Mouse (Mus musculus) neural tube, embryonic 13.5 days (tissue): ENCODE measurements around the gene Ccna2. TPM values are rescaled to one million over a fixed set of nuclear protein-coding genes. Genes with fewer than 3 reads are reported as not detected.
A peak's percentile ranks its signal among the peaks of the same experiment; 100 is the strongest.

Source experiments
- ATAC-seq: fragments of 200-750 bp; cut with Nextera tagmentation; 2 replicates; pipeline ENCODE4 v1.8.0; 2017; ENCODE audit warnings: low read depth, mild to moderate bottlenecking, moderate TSS enrichment, moderate library complexity
- H3K27ac ChIP-seq: fragments of 300-500 bp; sonication (generic); replicated peaks from 2 replicates; pipeline ENCODE4 v1.5.1; 2015; ENCODE audit warnings: moderate library complexity, mild to moderate bottlenecking, inconsistent platforms
- H3K27me3 ChIP-seq: fragments of 300-500 bp; sonication (generic); 2 replicates; pipeline ENCODE4 v1.6.1; 2015; ENCODE audit warnings: mild to moderate bottlenecking, inconsistent platforms
- H3K36me3 ChIP-seq: fragments of 300-500 bp; sonication (generic); 2 replicates; pipeline ENCODE4 v1.6.1; 2015; ENCODE audit warnings: mild to moderate bottlenecking, inconsistent platforms
- H3K4me1 ChIP-seq: fragments of 300-500 bp; sonication (generic); replicated peaks from 2 replicates; pipeline ENCODE4 v1.6.1; 2015; ENCODE audit warnings: inconsistent platforms
- H3K4me2 ChIP-seq: fragments of 300-500 bp; sonication (generic); 2 replicates; pipeline ENCODE4 v1.6.1; 2015; ENCODE audit warnings: inconsistent platforms, mild to moderate bottlenecking, moderate library complexity
- H3K4me3 ChIP-seq: fragments of 300-500 bp; sonication (generic); 2 replicates; pipeline ENCODE4 v1.5.1; 2015; ENCODE audit warnings: mild to moderate bottlenecking, inconsistent platforms
- H3K9ac ChIP-seq: fragments of 300-500 bp; sonication (generic); 2 replicates; pipeline ENCODE4 v1.6.1; 2015; ENCODE audit warnings: moderate library complexity, mild to moderate bottlenecking, inconsistent platforms
- H3K9me3 ChIP-seq: fragments of 300-500 bp; sonication (generic); 2 replicates; pipeline ENCODE4 v1.6.1; 2016; ENCODE audit warnings: inconsistent platforms
- WGBS: fragments of 180-500 bp; shearing (Covaris S2); methylation state at CpG from one replicate; pipeline ENCODE4 v1.1.7; 2015; 5-methylcytosine and 5-hydroxymethylcytosine counted together
- polyA plus RNA-seq: library from polyadenylated mRNA; unstranded; fragments of >200 nt; fragmentation: Nextera tagmentation; extraction: Ambion mirVana; gene quantifications from 2 replicates; pipeline ENCODE4 v1.2.1, GENCODE M21; 2015

Ccna2 gene
- polyA plus RNA-seq, 1 experiment from 2014 or later: 33.4 TPM

DNA sequence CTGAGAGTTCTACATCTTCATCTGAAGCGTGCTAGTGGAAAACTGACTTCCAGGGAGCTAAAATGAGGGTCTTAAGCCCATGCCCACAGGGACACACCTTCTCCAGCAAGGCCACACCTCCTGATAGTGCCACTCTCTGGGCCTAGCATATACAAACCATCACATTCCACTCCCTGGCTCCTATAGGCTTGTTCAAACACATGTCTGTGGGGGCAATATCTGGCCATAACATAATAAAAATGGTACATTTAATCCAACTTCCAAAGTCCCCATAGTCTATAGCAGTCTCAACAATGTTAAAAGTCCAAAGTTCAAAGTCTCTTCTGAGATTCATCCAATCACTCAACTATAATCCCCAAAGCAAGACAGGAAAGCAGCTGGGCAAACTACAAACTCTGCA is 14.3 kb downstream of the Ccna2 start:
- Histone ChIP-seq H3K27ac (no peak overlapping the region), H3K4me3 (no peak overlapping the region), H3K9me3 (no peaks in the 10 kb centered on the region), H3K27me3 (no peaks in the 10 kb centered on the region), H3K36me3 (peaks cover 83% of the 10 kb centered on the region), H3K4me2 (no peak overlapping the region), H3K4me1 (peaks cover 11% of the 10 kb centered on the region), H3K9ac (no peak overlapping the region)
- 91% methylated on average over 1 of the region's 1 CpGs for WGBS
- no peak for ATAC-seq

DNA sequence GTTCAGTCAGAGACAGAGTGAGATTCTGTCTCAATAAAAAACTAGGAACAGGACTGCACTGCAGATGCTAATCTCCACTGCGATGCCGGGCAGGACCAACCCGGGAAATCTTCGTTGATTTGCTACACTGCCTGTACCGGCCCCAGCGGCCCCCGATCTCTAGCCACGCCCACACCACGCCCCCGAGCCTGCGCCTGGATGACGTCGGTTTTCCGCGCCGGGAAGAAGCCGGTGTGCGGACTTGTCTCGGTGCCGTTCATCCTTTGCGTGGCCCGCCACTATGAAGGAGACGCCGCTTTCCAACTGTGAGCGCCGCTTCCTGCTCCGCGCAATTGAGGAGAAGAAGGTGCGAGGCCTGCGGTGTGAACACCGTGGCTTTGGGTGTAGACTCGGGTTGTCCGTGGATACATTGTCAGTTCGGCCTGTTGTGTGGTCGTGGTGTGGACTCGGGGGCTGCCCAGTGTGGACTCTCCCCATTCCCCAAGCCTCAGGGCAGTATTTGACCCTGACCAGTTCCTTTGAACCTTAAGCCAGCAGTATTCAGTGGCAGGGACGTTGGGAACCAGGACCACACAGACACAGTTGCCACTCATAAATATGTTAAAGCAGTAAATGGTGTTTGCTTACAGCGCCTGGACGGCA is 19.4 kb downstream of the Ccna2 start, which contains the start of gene Exosc9:
TSS of gene Exosc9 (plus strand) at position 201 of the 642 bp plus-strand sequence.
- under 1% methylated on average over 39 of the region's 39 CpGs for WGBS
- ATAC-seq: peak; percentile 98
- no peaks in the 10 kb centered on the region for H3K27me3 ChIP-seq
- H3K9me3 ChIP-seq: no peaks in the 10 kb centered on the region
- H3K36me3 ChIP-seq: peaks cover 36% of the 10 kb centered on the region
- peaks cover 23% of the 10 kb centered on the region for H3K4me1 ChIP-seq
- peak within 1 kb of the TSS; percentile 80 for H3K27ac ChIP-seq
- peak within 1 kb of the TSS; percentile 64 for H3K4me3 ChIP-seq
- peak within 1 kb of the TSS; percentile 80 for H3K9ac ChIP-seq
- peak within 1 kb of the TSS; percentile 85 for H3K4me2 ChIP-seq

DNA sequence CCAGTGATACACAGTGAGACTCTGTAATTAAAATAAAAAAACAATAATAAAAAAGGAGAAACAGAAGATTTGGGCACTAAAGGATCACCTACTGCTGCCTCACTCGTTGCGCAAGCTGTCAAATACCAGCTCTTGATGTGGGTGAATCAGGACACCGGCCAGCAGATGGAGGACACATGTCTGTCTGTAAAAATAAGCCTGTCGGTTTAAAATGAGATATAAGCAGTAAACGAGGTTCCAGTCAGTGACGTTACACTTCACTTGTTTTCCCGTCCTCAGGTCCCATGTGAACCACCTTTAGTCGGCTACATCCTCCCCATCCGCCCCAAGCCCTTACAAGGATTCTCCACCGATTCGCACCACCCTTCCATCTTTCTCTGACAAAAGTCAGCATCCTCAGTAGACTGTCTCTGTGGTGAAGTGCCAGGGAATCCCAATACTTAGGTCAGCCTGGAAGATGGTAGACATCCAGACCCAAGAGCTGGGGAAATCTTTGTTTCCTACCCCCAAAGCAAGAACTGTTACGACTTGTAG is 20.0 kb downstream of the Ccna2 start:
- Histone ChIP-seq H3K4me1 (peaks cover 23% of the 10 kb centered on the region), H3K9me3 (no peaks in the 10 kb centered on the region), H3K4me3 (peak overlapping the region; percentile 64), H3K36me3 (peaks cover 30% of the 10 kb centered on the region), H3K9ac (peak overlapping the region; percentile 80), H3K27ac (peak overlapping the region; percentile 80), H3K27me3 (no peaks in the 10 kb centered on the region), H3K4me2 (peak overlapping the region; percentile 85)
- ATAC-seq: peak; percentile 65
- WGBS: 16% methylated on average over 12 of the region's 12 CpGs

DNA sequence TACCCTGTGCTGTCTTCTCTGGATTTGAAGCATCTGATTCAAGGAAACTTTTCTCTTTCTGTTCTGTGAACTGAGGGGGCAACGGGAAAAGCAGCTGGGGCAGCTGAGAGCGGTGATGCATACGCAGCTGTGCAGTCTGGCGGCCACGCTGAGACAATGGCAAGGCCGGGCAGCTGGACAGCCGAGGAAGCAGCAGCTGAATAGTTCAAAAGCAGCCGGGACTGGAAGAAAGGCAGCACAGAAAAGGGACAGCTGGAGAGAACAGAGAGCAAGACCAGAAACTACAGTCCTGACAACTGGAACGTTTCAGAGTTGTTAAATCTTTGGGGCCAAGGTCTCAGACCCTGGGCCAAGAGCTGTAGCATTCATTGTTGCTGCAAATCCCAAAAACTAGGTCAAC is 20.6 kb downstream of the Ccna2 start:
- Histone ChIP-seq H3K36me3 (peaks cover 24% of the 10 kb centered on the region), H3K4me1 (peaks cover 23% of the 10 kb centered on the region), H3K27me3 (no peaks in the 10 kb centered on the region), H3K9ac (peak overlapping the region; percentile 80), H3K27ac (peak overlapping the region; percentile 80), H3K9me3 (no peaks in the 10 kb centered on the region), H3K4me3 (peak overlapping the region; percentile 64), H3K4me2 (peak overlapping the region; percentile 85)
- ATAC-seq: peak; percentile 28
- whole genome bisulfite sequencing: 6% methylated on average over 9 of the region's 9 CpGs

DNA sequence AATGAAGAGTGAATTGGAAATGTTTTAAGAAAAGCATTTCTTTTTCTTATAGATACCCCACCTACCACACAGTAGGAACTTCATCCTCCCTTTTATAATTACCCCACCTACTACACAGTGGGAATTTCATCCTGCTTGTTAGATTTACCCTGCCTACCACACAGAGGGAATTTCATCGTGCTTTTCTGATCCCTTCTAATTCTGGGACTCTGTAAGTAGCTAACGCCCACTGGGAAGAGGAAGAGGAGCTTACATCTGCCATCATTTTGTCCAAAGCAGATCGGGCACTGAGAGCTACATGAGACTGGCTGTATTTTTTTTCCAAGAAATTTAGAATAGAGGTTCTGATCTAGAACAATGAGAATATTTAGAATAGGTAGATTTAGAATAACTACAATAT is 27.0 kb downstream of the Ccna2 start:
- 83% methylated on average over 3 of the region's 3 CpGs for WGBS

DNA sequence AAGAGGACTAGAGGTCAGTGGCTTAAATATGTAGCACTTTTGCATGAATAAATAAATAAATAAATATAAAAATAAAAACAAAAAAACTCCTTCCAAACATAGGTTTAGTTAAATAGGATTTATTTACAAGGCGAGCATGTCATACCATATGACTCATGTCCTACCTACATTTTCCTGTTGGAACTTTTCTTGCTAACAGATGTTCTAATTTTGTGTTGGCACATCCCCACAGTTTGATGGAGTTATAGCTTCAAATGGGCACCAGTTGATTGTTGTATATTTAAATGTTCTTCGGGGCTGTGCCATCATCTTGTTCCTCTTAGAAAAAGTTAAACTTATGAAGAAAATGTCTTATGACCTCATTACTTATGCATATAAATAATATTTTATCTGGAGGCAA is 30.6 kb downstream of the Ccna2 start:
- Histone ChIP-seq H3K27me3 (no peaks in the 10 kb centered on the region), H3K4me3 (no peak overlapping the region), H3K9me3 (no peaks in the 10 kb centered on the region), H3K9ac (no peak overlapping the region), H3K4me2 (no peak overlapping the region), H3K36me3 (no peaks in the 10 kb centered on the region), H3K4me1 (no peaks in the 10 kb centered on the region), H3K27ac (no peak overlapping the region)
- no peak for ATAC-seq
- 90% methylated on average over 2 of the region's 2 CpGs for WGBS

More for the DNA sequence above, 27.0 kb downstream of the Ccna2 start:
- Histone ChIP-seq H3K36me3 (no peaks in the 10 kb centered on the region), H3K27me3 (no peaks in the 10 kb centered on the region), H3K9me3 (no peaks in the 10 kb centered on the region), H3K4me1 (no peaks in the 10 kb centered on the region), H3K4me2 (no peak overlapping the region), H3K4me3 (no peak overlapping the region), H3K9ac (no peak overlapping the region), H3K27ac (no peak overlapping the region)
- no peak for ATAC-seq

DNA sequence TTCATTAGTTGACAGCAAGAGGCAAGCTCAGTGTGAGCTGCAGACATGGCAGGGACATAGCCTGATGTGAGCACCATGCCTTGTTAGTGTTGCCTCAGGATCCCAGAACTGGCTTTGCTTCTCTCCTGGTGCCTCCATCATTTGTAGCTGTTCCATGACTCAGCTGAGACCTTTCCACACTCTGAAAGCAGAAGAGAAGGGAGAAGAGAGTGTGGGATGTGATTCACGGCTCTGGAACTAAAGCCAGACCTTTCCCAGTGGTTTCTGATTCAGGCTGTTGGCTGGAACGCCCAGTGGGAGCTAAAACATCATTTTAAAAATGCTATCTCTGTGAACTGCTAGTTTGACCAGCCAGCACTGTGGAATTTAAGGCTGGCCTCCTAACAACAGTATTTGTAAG is 31.2 kb downstream of the Ccna2 start:
- no peak for ATAC-seq
- 71% methylated on average over 2 of the region's 2 CpGs for WGBS

DNA sequence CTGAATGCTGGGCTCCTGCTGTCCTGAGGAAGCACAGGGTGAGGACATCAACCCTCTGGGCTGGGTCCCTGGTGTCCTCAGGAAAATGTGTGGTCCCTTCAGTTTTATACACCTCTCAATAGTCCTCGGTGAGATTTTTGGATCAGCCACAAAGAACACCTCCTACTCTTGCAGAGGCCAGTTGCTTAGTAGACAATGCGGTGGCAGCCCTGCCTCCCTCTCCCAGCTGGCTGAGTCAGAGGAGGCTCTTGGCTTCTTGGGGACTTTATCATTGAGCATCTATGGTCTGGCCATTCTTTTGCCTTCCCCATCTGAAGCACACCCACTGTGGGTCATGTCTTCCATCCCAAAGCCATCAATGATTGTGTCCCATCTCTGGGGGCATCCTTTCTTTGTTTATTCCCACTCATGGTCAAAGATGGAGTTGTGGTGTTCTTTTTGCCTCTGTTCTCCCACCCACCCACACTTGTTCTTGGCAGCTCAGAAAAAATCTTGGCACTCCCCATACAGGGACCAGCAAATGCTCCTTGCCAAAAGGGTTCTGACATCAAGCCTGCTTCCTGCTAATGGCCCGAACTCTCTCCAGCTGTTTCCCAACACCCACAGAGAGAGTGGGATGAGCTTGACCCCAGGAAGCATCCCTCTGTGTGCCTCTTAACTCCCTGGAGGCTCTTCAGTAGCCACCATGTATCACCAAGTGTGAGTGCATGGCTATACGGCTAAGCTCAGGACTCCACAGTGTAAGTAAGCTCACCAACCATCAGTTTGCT is 34.1 kb downstream of the Ccna2 start:
- no peak overlapping the region for H3K27ac ChIP-seq
- no peaks in the 10 kb centered on the region for H3K27me3 ChIP-seq
- 0 out of 2 replicates have a peak, but pooled peaks cover 2% of the 10 kb centered on the region for H3K4me1 ChIP-seq
- no peak overlapping the region for H3K9ac ChIP-seq
- no peak overlapping the region for H3K4me2 ChIP-seq
- H3K9me3 ChIP-seq: no peaks in the 10 kb centered on the region
- H3K4me3 ChIP-seq: no peak overlapping the region
- no peaks in the 10 kb centered on the region for H3K36me3 ChIP-seq
- WGBS: 88% methylated on average over 4 of the region's 4 CpGs
- ATAC-seq: no peak

More for the DNA sequence above, 31.2 kb downstream of the Ccna2 start:
- Histone ChIP-seq H3K4me2 (no peak overlapping the region), H3K36me3 (no peaks in the 10 kb centered on the region), H3K27me3 (no peaks in the 10 kb centered on the region), H3K27ac (no peak overlapping the region), H3K9ac (no peak overlapping the region), H3K9me3 (no peaks in the 10 kb centered on the region), H3K4me3 (no peak overlapping the region), H3K4me1 (no peaks in the 10 kb centered on the region)

DNA sequence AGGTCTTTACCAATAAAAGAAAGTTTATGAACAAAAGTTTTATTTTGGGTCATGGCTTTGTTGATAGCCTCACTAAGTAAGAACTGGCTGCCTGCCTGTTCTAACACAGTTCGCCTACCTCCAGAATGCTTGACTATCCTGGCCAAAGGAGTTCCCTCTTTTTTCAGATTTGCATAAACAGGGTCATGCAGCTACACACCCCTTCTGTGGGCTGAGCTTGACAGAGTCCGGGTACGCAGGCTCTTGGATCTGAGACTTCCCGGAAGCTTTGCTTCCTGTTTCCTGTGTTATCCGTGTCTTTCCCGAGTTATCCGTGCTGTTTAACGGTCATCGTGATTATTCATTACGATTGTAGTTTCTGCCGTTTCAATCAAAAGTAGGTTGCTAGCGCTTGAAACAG is 35.9 kb downstream of the Ccna2 start:
- Histone ChIP-seq H3K4me2 (no peak overlapping the region), H3K4me3 (no peak overlapping the region), H3K27ac (no peak overlapping the region), H3K36me3 (no peaks in the 10 kb centered on the region), H3K9me3 (no peaks in the 10 kb centered on the region), H3K27me3 (peaks cover 11% of the 10 kb centered on the region), H3K4me1 (peaks cover 16% of the 10 kb centered on the region), H3K9ac (no peak overlapping the region)
- ATAC-seq: no peak
- 90% methylated on average over 12 of the region's 12 CpGs for WGBS

DNA sequence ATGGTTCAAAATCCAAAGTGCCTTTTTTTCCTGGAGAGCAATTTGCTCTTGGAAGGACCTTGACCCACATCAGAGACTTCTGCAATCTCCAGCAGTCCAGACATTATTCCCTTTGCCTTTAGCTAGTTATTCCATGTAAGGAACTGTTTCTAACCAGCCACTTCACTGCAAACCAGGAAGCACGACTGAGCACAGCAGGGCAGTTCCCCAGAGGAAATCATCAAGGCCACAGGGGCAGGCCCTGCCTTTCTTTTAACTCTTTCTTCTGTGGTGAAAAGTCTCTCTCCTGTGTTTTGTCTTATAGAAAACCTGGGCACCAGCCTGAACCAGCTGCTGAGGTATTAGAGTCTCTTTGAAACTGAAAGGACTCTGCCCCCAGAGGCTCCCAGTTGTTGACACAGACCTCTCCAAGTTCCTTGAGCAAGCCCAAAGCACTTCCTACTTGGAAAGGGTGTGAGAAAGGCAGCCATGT is 38.7 kb downstream of the Ccna2 start:
- ATAC-seq: no peak
- 0% methylated on average over 1 of the region's 1 CpGs for WGBS

DNA sequence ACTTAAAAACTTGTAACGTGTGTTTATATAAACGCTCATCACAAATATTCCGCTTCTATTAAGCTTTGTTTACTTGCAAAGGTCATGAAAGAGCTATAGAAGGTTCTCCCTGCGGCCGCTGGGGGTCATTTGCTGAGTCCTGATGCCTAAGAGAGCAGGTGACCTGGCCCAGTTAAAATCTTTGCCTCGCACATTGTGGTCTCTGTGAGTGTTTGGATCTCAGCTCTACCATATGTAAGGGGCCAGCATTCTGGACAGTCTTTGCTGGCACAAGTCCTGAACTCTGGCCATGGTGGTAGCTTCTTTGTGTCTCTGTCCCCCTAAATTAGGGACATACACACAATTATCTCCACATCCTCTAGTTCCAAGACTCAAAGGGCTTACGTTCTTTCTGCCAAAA is 39.2 kb downstream of the Ccna2 start:
- Histone ChIP-seq H3K36me3 (no peaks in the 10 kb centered on the region), H3K4me1 (peaks cover 18% of the 10 kb centered on the region), H3K9me3 (no peaks in the 10 kb centered on the region), H3K27ac (no peak overlapping the region), H3K27me3 (peaks cover 20% of the 10 kb centered on the region), H3K9ac (no peak overlapping the region), H3K4me2 (no peak overlapping the region), H3K4me3 (no peak overlapping the region)
- 49% methylated on average over 7 of the region's 7 CpGs for WGBS
- ATAC-seq: no peak

More for the DNA sequence above, 38.7 kb downstream of the Ccna2 start:
- Histone ChIP-seq H3K36me3 (no peaks in the 10 kb centered on the region), H3K4me2 (no peak overlapping the region), H3K4me3 (no peak overlapping the region), H3K27ac (no peak overlapping the region), H3K27me3 (peaks cover 20% of the 10 kb centered on the region), H3K4me1 (peaks cover 18% of the 10 kb centered on the region), H3K9me3 (no peaks in the 10 kb centered on the region), H3K9ac (no peak overlapping the region)

DNA sequence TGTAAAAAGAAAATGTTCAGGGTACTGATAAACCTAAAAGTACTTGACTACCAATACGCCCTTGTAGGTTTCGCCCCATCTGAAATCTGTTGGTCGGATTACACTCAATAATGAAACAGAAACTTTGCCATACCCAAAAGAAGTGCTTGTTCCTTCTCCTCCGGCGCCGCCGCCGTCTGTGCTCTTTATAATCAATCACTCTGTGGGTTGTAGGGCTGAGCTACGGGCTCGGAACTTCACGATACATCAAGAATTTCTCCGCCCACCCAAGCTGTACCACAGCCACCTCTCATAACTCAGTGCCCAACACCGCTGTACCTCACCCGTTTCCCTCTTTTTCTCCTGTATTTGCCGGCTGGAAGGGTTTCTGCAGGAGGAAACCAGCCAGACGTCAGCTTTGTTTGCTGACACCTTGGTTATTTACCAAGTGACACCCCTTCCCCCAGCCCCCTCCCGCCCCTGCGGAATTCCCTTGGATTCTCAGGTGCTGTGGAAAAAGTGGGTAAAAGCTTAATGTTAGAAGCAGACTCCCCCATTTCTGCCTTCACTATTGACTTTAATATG is 39.9 kb downstream of the Ccna2 start:
- Histone ChIP-seq H3K4me2 (peak overlapping the region; percentile 52), H3K27me3 (peaks cover 20% of the 10 kb centered on the region), H3K36me3 (no peaks in the 10 kb centered on the region), H3K9ac (peak overlapping the region; percentile 46; the same call in 1 of the 2 replicates), H3K4me1 (peaks cover 18% of the 10 kb centered on the region), H3K27ac (no peak overlapping the region), H3K9me3 (no peaks in the 10 kb centered on the region), H3K4me3 (peak overlapping the region; percentile 24)
- no peak for ATAC-seq
- WGBS: 11% methylated on average over 18 of the region's 18 CpGs
